Mouse (Mus musculus): ENCODE results near the gene Cd247.

- TF ChIP-seq CTCF (IDR thresholded peaks at IDR 0.05; ENCODE audit: control insufficient read depth, insufficient read depth, insufficient read length) (no peak), FOSL1 (IDR thresholded peaks at IDR 0.05; ENCODE audit: insufficient read depth, low read length, poor library complexity, severe bottlenecking) (no peak), MYOD1 (IDR thresholded peaks at IDR 0.05; ENCODE audit: control insufficient read depth, insufficient read length, low read depth) (no peak), USF1 (IDR thresholded peaks at IDR 0.05; ENCODE audit: low read depth) (no peak), CEBPB (IDR thresholded peaks at IDR 0.05; ENCODE audit: low read depth) (no peak), MAX (IDR thresholded peaks at IDR 0.05) (no peak), MYOG (IDR thresholded peaks at IDR 0.05; ENCODE audit: control insufficient read depth, extremely low read depth, insufficient read length) (no peak)
These were observed 14.6 kb downstream of the Cd247 start for GRCm38 (mm10) chr1:165803107-165803506.
